Mouse (Mus musculus) spleen, adult 2 months (tissue): Measurements from ENCODE around the gene Prss40. TPM values are rescaled to one million over a fixed set of nuclear protein-coding genes. Genes with fewer than 3 reads are reported as not detected.

ENCODE experiments used
- DNase-seq, 2 experiments: peaks; one replicate each; pipeline versions ENCODE4 v3.0.0 to v3.0.0-alpha.2; 2012 to 2021; ENCODE audit warnings: low spot score in 2 of 2, low read depth in 1 of 2
- H3K27ac ChIP-seq: fragments of 200-500 bp; 2 replicates; pipeline ENCODE4 v1.5.1; 2012; ENCODE audit warnings: low read length, inconsistent platforms; ENCODE audit not compliant: insufficient read depth
- H3K27me3 ChIP-seq: fragments of 200-500 bp; 2 replicates; pipeline ENCODE4 v1.6.1; 2012; ENCODE audit warnings: mild to moderate bottlenecking, moderate library complexity, low read length, inconsistent platforms; ENCODE audit not compliant: control insufficient read depth, insufficient read depth
- H3K36me3 ChIP-seq: fragments of 200-500 bp; 2 replicates; pipeline ENCODE4 v1.6.1; 2012; ENCODE audit warnings: mild to moderate bottlenecking, low read length, inconsistent platforms; ENCODE audit not compliant: control insufficient read depth, insufficient read depth
- H3K4me1 ChIP-seq: fragments of 200-500 bp; 2 replicates; pipeline ENCODE4 v1.6.1; 2011; ENCODE audit warnings: inconsistent platforms; ENCODE audit not compliant: control insufficient read depth, insufficient read depth, insufficient read length
- H3K4me3 ChIP-seq: fragments of 200-500 bp; 2 replicates; pipeline ENCODE4 v1.5.1; 2011; ENCODE audit warnings: mild to moderate bottlenecking, inconsistent platforms; ENCODE audit not compliant: insufficient read depth, insufficient read length; ENCODE audit errors: extremely low read depth
- CTCF ChIP-seq: fragments of 200-500 bp; IDR thresholded peaks from 2 replicates; pipeline ENCODE4 v1.5.1; 2011; ENCODE audit warnings: mild to moderate bottlenecking, inconsistent platforms; ENCODE audit not compliant: insufficient read depth, insufficient read length, insufficient replicate concordance; ENCODE audit errors: extremely low read depth
- POLR2A ChIP-seq: fragments of 200-500 bp; IDR thresholded peaks from 2 replicates; pipeline ENCODE4 v1.6.1; 2011; ENCODE audit warnings: low read depth, low read length, inconsistent platforms
- WGBS: fragments of 180-500 bp; shearing (Covaris S2); methylation state at CpG from one replicate; pipeline ENCODE4 v1.1.7; 2018; 5-methylcytosine and 5-hydroxymethylcytosine counted together
- polyA plus RNA-seq: library from polyadenylated mRNA; depleted of rRNA; stranded (reverse); fragments of >200 nt; gene quantifications from 2 replicates; pipeline ENCODE4 v1.2.3, GENCODE M21; 2012; rRNA removed

The Prss40 gene
- polyA plus RNA-seq, 1 experiment: not detected

DNA sequence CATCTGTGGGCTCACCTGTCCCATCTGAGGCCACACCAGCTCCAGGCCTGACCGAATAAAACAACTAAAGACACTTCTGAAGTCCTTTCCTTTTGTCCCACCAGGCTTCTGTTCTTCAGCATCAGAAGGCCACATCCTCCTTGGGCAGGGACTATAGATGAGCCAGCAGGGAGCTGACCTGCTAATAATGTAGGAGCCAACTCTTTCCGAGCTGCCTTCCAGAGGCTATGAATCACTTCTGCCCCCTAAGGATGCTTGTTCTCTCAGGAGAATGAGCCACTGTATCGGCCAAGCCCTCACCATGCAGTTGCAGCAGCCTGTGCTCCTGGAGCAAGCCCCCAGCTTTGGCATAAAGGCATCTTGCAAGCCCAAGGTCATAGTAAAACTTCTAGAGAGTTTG is 57.8 kb downstream of the Prss40 start:
- Histone ChIP-seq H3K36me3 (no peaks in the 10 kb centered on the region), H3K27me3 (no peaks in the 10 kb centered on the region), H3K4me1 (0 out of 2 replicates have a peak, but pooled peaks cover 2% of the 10 kb centered on the region), H3K4me3 (no peak overlapping the region), H3K27ac (no peak overlapping the region)
- WGBS: 85% methylated on average over 3 of the region's 3 CpGs
- DNase-seq: no peak
- TF ChIP-seq CTCF: no peak
- no peak for TF ChIP-seq POLR2A

Other genes starting within 250 kb of the Prss40 start
- gene Ccdc115, start 121.3 kb downstream of the Prss40 start, polyA plus RNA-seq: 19.2 and 25.7 TPM in 2 replicates
- gene Imp4, start 121.1 kb downstream of the Prss40 start, polyA plus RNA-seq: 40.7 and 49.2 TPM in 2 replicates
- 587 and 1,136 TPM in 2 replicates for gene Ptpn18, start 101.2 kb downstream of the Prss40 start, polyA plus RNA-seq
- 0.12 TPM in 1 of 2 replicates, not detected in the other for gene Prss39, start 62.5 kb downstream of the Prss40 start, polyA plus RNA-seq
- not detected in 2 replicates for gene Cfc1, start 25.3 kb downstream of the Prss40 start, polyA plus RNA-seq
- 0.01 TPM in 1 of 2 replicates, not detected in the other for gene Amer3, start 18.7 kb upstream of the Prss40 start, polyA plus RNA-seq